Comparison of ENCODE assay signal across 29 mouse cellular contexts in genomic region chr4:30216086-30216485, GRCm38 (mm10).
DNase-seq lines count a peak whose midpoint lies in the region; ATAC-seq and TF ChIP-seq lines count a peak whose summit lies in the region.
"Had no signal": no experiment of that assay in that cellular context is flagged by ENCODE, and none has a peak within 500 bp of the region (broad histone marks: within the 10 kb centered on the region; RNA-seq: fewer than 3 reads in every experiment).

No protein-coding gene starts in this region.

- H3K36me3 ChIP-seq in embryonic facial prominence, embryonic 11.5 days (replicated peaks; ENCODE audit: control insufficient read depth, insufficient read depth, low read depth, low read length), result no peaks in the 10 kb centered on the region
- no peaks in the 10 kb centered on the region for H3K36me3 ChIP-seq in embryonic facial prominence, embryonic 10.5 days (replicated peaks)
- H3K36me3 ChIP-seq: intestine, embryonic 15.5 days; liver, embryonic 13.5 days; midbrain, embryonic 10.5 days; neural tube, embryonic 12.5 days; stomach, embryonic 15.5 days had no signal

- WGBS in embryonic facial prominence, embryonic 11.5 days, result 89% methylated on average over 1 of the region's 1 CpGs
- 90% methylated on average over 1 of the region's 1 CpGs for WGBS in embryonic facial prominence, embryonic 10.5 days

- intact Hi-C loops in left cerebral cortex, postnatal 25 days (cut with DNase I), result no loop called here

- peak; percentile 47 for DNase-seq in embryonic facial prominence, embryonic 11.5 days (ENCODE audit: low spot score)
- no peak for DNase-seq in embryonic facial prominence, embryonic 10.5 days (ENCODE audit: low spot score)
- peak; percentile 3 to 32 for DNase-seq in left cerebral cortex, postnatal 25 days (ENCODE audit: low spot score in 2 of 2)
- no peak for DNase-seq in left cerebral cortex, adult 9 months (ENCODE audit: low spot score in 2 of 2)
- DNase-seq in brain, embryonic 14.5 days (ENCODE audit: low read depth), result peak; percentile 8
- DNase-seq in layer of hippocampus, adult 9-10 months (ENCODE audit: low spot score), result peak; percentile 4
- DNase-seq in gastrocnemius, postnatal 4 days (ENCODE audit: low spot score in 2 of 2), result no peak
- no peak for DNase-seq in T-cell, adult 2 months (ENCODE audit: low spot score)
- DNase-seq: adrenal gland, postnatal 10 days; cerebellum, adult 11-12 months; cerebellum, postnatal 10 days; kidney, adult 2 months; kidney, postnatal 10 days; left cerebral cortex, postnatal 4 days; liver, embryonic 13.5 days; lung, adult 18-20 months; lung, postnatal 10 days; right cerebral cortex, adult 18-20 months; thymus, postnatal 14 days had no signal

- TF ChIP-seq CTCF in brain, embryonic 14.5 days (IDR thresholded peaks at IDR 0.05; ENCODE audit: borderline replicate concordance, extremely low read depth, insufficient read depth, insufficient read length), result no peak

- no peak for TF ChIP-seq POLR2A in brain, embryonic 14.5 days (IDR thresholded peaks at IDR 0.05; ENCODE audit: borderline replicate concordance, extremely low read depth, insufficient read depth, insufficient read length, poor library complexity, severe bottlenecking)

- H3K27me3 ChIP-seq in embryonic facial prominence, embryonic 11.5 days (ENCODE audit: control insufficient read depth, insufficient read depth, low read length), result no peaks in the 10 kb centered on the region
- no peaks in the 10 kb centered on the region for H3K27me3 ChIP-seq in embryonic facial prominence, embryonic 10.5 days (replicated peaks; ENCODE audit: low read depth, poor library complexity, severe bottlenecking)
- H3K27me3 ChIP-seq: CH12.LX; intestine, embryonic 15.5 days; liver, embryonic 13.5 days; neural tube, embryonic 12.5 days; stomach, embryonic 15.5 days had no signal

- no peak overlapping the region for H3K4me3 ChIP-seq in embryonic facial prominence, embryonic 11.5 days (ENCODE audit: low read depth, low read length)
- H3K4me3 ChIP-seq in embryonic facial prominence, embryonic 10.5 days, result no peak overlapping the region
- H3K4me3 ChIP-seq: intestine, embryonic 15.5 days; left cerebral cortex, adult 2 months; liver, embryonic 13.5 days; midbrain, embryonic 10.5 days; myocyte; neural tube, embryonic 12.5 days; stomach, embryonic 15.5 days had no signal

- no peak overlapping the region for H3K9ac ChIP-seq in embryonic facial prominence, embryonic 11.5 days (replicated peaks; ENCODE audit: low read length)
- H3K9ac ChIP-seq: intestine, embryonic 15.5 days; liver, embryonic 13.5 days; neural tube, embryonic 12.5 days; stomach, embryonic 15.5 days had no signal

- no peak overlapping the region for H3K4me2 ChIP-seq in embryonic facial prominence, embryonic 11.5 days (ENCODE audit: low read depth, low read length)
- H3K4me2 ChIP-seq: intestine, embryonic 15.5 days; liver, embryonic 13.5 days; neural tube, embryonic 12.5 days; stomach, embryonic 15.5 days had no signal

- no peak for ATAC-seq in embryonic facial prominence, embryonic 11.5 days (replicated peaks; ENCODE audit: insufficient number of reproducible peaks, low FRiP score, low TSS enrichment, low read depth)
- ATAC-seq: forebrain, embryonic 14.5 days; hindbrain, postnatal 0 days; intestine, embryonic 15.5 days; midbrain, embryonic 16.5 days had no signal

- no peak overlapping the region for H3K27ac ChIP-seq in embryonic facial prominence, embryonic 11.5 days (replicated peaks; ENCODE audit: low read depth, low read length)
- H3K27ac ChIP-seq in embryonic facial prominence, embryonic 10.5 days (replicated peaks), result no peak overlapping the region
- H3K27ac ChIP-seq: hindbrain, postnatal 0 days; intestine, embryonic 15.5 days; left cerebral cortex, adult 2 months; liver, embryonic 13.5 days; midbrain, embryonic 10.5 days; neural tube, embryonic 12.5 days; stomach, embryonic 15.5 days had no signal

- H3K4me1 ChIP-seq in embryonic facial prominence, embryonic 11.5 days (ENCODE audit: control insufficient read depth, insufficient read depth, low read length), result no peaks in the 10 kb centered on the region
- no peaks in the 10 kb centered on the region for H3K4me1 ChIP-seq in embryonic facial prominence, embryonic 10.5 days
- H3K4me1 ChIP-seq: intestine, embryonic 15.5 days; liver, embryonic 13.5 days; midbrain, embryonic 10.5 days; neural tube, embryonic 12.5 days; stomach, embryonic 15.5 days had no signal

- H3K9me3 ChIP-seq in embryonic facial prominence, embryonic 11.5 days (replicated peaks; ENCODE audit: control insufficient read depth, low read length), result no peaks in the 10 kb centered on the region
- H3K9me3 ChIP-seq in embryonic facial prominence, embryonic 10.5 days, result no peaks in the 10 kb centered on the region
- H3K9me3 ChIP-seq: intestine, embryonic 15.5 days; liver, embryonic 13.5 days; midbrain, embryonic 10.5 days; neural tube, embryonic 12.5 days; stomach, embryonic 15.5 days had no signal

Comparison
In these comparisons a context has a peak if more than half of its experiments do, and no peak if none do; other contexts are left out.
1. DNase-seq: peak in embryonic facial prominence, embryonic 11.5 days (single experiment), left cerebral cortex, postnatal 25 days (2 of 2), brain, embryonic 14.5 days (single experiment) and layer of hippocampus, adult 9-10 months (single experiment); none in embryonic facial prominence, embryonic 10.5 days (single experiment), left cerebral cortex, adult 9 months (0 of 2), gastrocnemius, postnatal 4 days (0 of 2) and T-cell, adult 2 months (single experiment).